Mouse (Mus musculus): ENCODE measurements around the gene Olfr549. TPM values are rescaled to one million over a fixed set of nuclear protein-coding genes. Genes with fewer than 3 reads are reported as not detected.

Gene Olfr549
- total and polyA plus RNA-seq, 3 experiments = not detected

- Histone ChIP-seq H3K4me3 (no peak within 1 kb of the TSS), H3K27ac (no peak within 1 kb of the TSS), H3K4me1 (ENCODE audit: control insufficient read depth, insufficient read depth, low read length) (no peaks in the 10 kb centered on the region; the same call in 1 of the 2 replicates), H3K36me3 (ENCODE audit: control insufficient read depth, insufficient read depth, low read length) (no peaks in the 10 kb centered on the region), H3K27me3 (ENCODE audit: control insufficient read depth, insufficient read depth, low read length) (no peaks in the 10 kb centered on the region), H3K9ac (ENCODE audit: low read depth, low read length) (no peak within 1 kb of the TSS), H3K79me2 (replicated peaks; ENCODE audit: control insufficient read depth, insufficient read depth, low read length) (no peaks in the 10 kb centered on the region)
- 71% methylated on average over 8 of the region's 8 CpGs for WGBS
- no peak for TF ChIP-seq CTCF (IDR thresholded peaks at IDR 0.05)
- intact Hi-C loops (cut with DNase I) = no loop called here
- DNase-seq = no peak
Measured at GRCm38 (mm10) chr7:102571142-102571541, 21.5 kb downstream of the Olfr549 start, which contains the start of gene Olfr550. TSS of gene Olfr550 (plus strand) at chr7:102571442.

- Histone ChIP-seq H3K9ac (ENCODE audit: low read depth, low read length) (no peak overlapping the region), H3K4me1 (ENCODE audit: control insufficient read depth, insufficient read depth, low read length) (no peaks in the 10 kb centered on the region; the same call in 1 of the 2 replicates), H3K79me2 (replicated peaks; ENCODE audit: control insufficient read depth, insufficient read depth, low read length) (no peaks in the 10 kb centered on the region), H3K4me3 (no peak overlapping the region), H3K27ac (no peak overlapping the region), H3K27me3 (ENCODE audit: control insufficient read depth, insufficient read depth, low read length) (no peaks in the 10 kb centered on the region), H3K36me3 (ENCODE audit: control insufficient read depth, insufficient read depth, low read length) (no peaks in the 10 kb centered on the region)
- WGBS = 77% methylated on average over 3 of the region's 3 CpGs
- TF ChIP-seq CTCF (IDR thresholded peaks at IDR 0.05) = no peak
- no peak for DNase-seq
- intact Hi-C loops (cut with DNase I) = no loop called here
Measured at GRCm38 (mm10) chr7:102573174-102573830, 23.6 kb downstream of the Olfr549 start.

DNA sequence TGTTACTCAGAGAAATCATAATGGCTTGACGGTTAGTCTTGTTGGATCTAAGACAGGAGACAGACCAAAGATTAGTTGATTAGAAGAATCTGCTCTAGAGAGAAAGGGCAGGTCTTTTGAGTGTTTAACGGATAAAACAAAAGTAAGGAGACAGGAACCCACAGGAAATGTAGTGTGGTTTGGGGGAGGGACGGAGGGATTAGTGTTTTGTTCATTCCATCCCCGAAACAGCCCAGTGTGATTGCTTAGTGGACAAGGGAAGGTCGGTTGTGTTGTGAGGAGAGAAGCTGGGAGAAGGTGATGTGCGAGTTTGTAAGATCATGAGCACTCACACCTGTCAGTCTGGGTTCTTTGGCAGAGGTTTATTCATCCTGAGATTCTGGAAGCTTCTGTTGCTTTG, 26.3 kb downstream of the Olfr549 start:
- Histone ChIP-seq H3K27me3 (ENCODE audit: control insufficient read depth, insufficient read depth, low read length) (no peaks in the 10 kb centered on the region), H3K79me2 (replicated peaks; ENCODE audit: control insufficient read depth, insufficient read depth, low read length) (no peaks in the 10 kb centered on the region), H3K27ac (no peak overlapping the region), H3K9ac (ENCODE audit: low read depth, low read length) (no peak overlapping the region), H3K4me3 (no peak overlapping the region), H3K4me1 (ENCODE audit: control insufficient read depth, insufficient read depth, low read length) (no peaks in the 10 kb centered on the region; the same call in 1 of the 2 replicates), H3K36me3 (ENCODE audit: control insufficient read depth, insufficient read depth, low read length) (no peaks in the 10 kb centered on the region)
- intact Hi-C loops (cut with DNase I) = no loop called here
- no peak for TF ChIP-seq CTCF (IDR thresholded peaks at IDR 0.05)
- TF ChIP-seq EP300 (IDR thresholded peaks at IDR 0.05; ENCODE audit: insufficient read depth, low read depth, low read length) = no peak
- TF ChIP-seq POLR2A (IDR thresholded peaks at IDR 0.05; ENCODE audit: insufficient read depth, low read depth, low read length) = no peak
- DNase-seq = no peak
- 57% methylated on average over 6 of the region's 6 CpGs for WGBS

DNA sequence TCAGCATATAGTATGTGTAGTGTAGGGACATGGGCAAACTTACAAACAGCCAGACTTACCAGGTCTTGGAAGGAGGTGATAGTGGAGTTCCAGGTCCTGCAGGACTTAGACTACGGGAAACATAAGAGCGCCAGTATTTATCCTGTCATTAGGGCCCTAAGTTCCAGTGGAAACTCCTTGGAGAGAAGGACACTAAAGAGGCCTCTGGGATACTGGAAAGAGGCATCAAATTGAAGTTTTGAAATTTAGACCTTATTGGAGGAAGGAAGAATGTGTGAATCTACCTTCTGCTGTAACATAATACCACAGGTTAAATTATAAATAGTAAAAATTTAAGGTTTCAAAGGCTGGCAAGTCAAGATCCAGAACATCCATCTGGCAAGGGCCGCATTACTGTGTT, 42.1 kb downstream of the Olfr549 start, which contains the start of gene Olfr551:
Gene Olfr551, minus strand, starts transcription at position 101 of the 400 bp plus-strand sequence.
- TF ChIP-seq POLR2A (IDR thresholded peaks at IDR 0.05; ENCODE audit: insufficient read depth, low read depth, low read length) = no peak
- intact Hi-C loops (cut with DNase I) = no loop called here
- Histone ChIP-seq H3K9ac (ENCODE audit: low read depth, low read length) (no peak within 1 kb of the TSS), H3K27ac (no peak within 1 kb of the TSS), H3K79me2 (replicated peaks; ENCODE audit: control insufficient read depth, insufficient read depth, low read length) (no peaks in the 10 kb centered on the region), H3K4me3 (no peak within 1 kb of the TSS), H3K4me1 (ENCODE audit: control insufficient read depth, insufficient read depth, low read length) (no peaks in the 10 kb centered on the region), H3K27me3 (ENCODE audit: control insufficient read depth, insufficient read depth, low read length) (no peaks in the 10 kb centered on the region), H3K36me3 (ENCODE audit: control insufficient read depth, insufficient read depth, low read length) (no peaks in the 10 kb centered on the region)
- 92% methylated on average over 3 of the region's 3 CpGs for WGBS
- no peak for DNase-seq

GRCm38 (mm10) chr7:102597378-102598031, 47.8 kb downstream of the Olfr549 start, which contains the start of gene Olfr552:
TSS of gene Olfr552 (plus strand) at chr7:102597770.
- intact Hi-C loops (cut with DNase I) = no loop called here

More at GRCm38 (mm10) chr7:102597378-102598031, 47.8 kb downstream of the Olfr549 start, which contains the start of gene Olfr552:
- no peaks in the 10 kb centered on the region for H3K4me1 ChIP-seq (ENCODE audit: control insufficient read depth, insufficient read depth, low read length)
- H3K27ac ChIP-seq = no peak within 1 kb of the TSS
- no peaks in the 10 kb centered on the region for H3K36me3 ChIP-seq (ENCODE audit: control insufficient read depth, insufficient read depth, low read length)
- H3K4me3 ChIP-seq = no peak within 1 kb of the TSS
- no peak for TF ChIP-seq POLR2A (IDR thresholded peaks at IDR 0.05; ENCODE audit: insufficient read depth, low read depth, low read length)
- no peak for TF ChIP-seq CTCF (IDR thresholded peaks at IDR 0.05)
- TF ChIP-seq EP300 (IDR thresholded peaks at IDR 0.05; ENCODE audit: insufficient read depth, low read depth, low read length) = no peak
- no peak for DNase-seq
- no peaks in the 10 kb centered on the region for H3K27me3 ChIP-seq (ENCODE audit: control insufficient read depth, insufficient read depth, low read length)
- no peak within 1 kb of the TSS for H3K9ac ChIP-seq (ENCODE audit: low read depth, low read length)
- H3K79me2 ChIP-seq (replicated peaks; ENCODE audit: control insufficient read depth, insufficient read depth, low read length) = no peaks in the 10 kb centered on the region
- WGBS = 35% methylated on average over 1 of the region's 1 CpGs

Other genes with a start within 250 kb of the Olfr549 start
- 1 to 10 TPM; 9.6 to 9.9 TPM for gene Rrm1, start 108.2 kb upstream of the Olfr549 start, total RNA-seq (2021)
- gene Rrm1, start 108.2 kb upstream of the Olfr549 start, polyA plus RNA-seq (2012; rRNA removed) = 4.4 and 8.1 TPM in 2 replicates
- gene Olfr543, start 68.2 kb upstream of the Olfr549 start, total RNA-seq (2021) = not detected
- gene Olfr543, start 68.2 kb upstream of the Olfr549 start, polyA plus RNA-seq (2012; rRNA removed) = not detected in 2 replicates
- not detected for gene Olfr544, start 61.6 kb upstream of the Olfr549 start, total RNA-seq (2021)
- not detected in 2 replicates for gene Olfr544, start 61.6 kb upstream of the Olfr549 start, polyA plus RNA-seq (2012; rRNA removed)
- gene Olfr545, start 50.3 kb upstream of the Olfr549 start, total RNA-seq (2021) = not detected
- gene Olfr545, start 50.3 kb upstream of the Olfr549 start, polyA plus RNA-seq (2012; rRNA removed) = not detected in 2 replicates
- not detected for gene Olfr547, start 15.1 kb upstream of the Olfr549 start, total RNA-seq (2021)
- not detected in 2 replicates for gene Olfr547, start 15.1 kb upstream of the Olfr549 start, polyA plus RNA-seq (2012; rRNA removed)
- not detected for gene Olfr548-ps1, start 9.0 kb upstream of the Olfr549 start, total RNA-seq (2021)
- not detected in 2 replicates for gene Olfr548-ps1, start 9.0 kb upstream of the Olfr549 start, polyA plus RNA-seq (2012; rRNA removed)
- gene Trim21, start 15.6 kb downstream of the Olfr549 start, total RNA-seq (2021) = 1 to 10 TPM; 3.7 to 6.1 TPM
- gene Trim21, start 15.6 kb downstream of the Olfr549 start, polyA plus RNA-seq (2012; rRNA removed) = 3.7 and 6.2 TPM in 2 replicates
- gene Olfr550, start 21.6 kb downstream of the Olfr549 start, total RNA-seq (2021) = under 1 TPM in 1 of 2 experiments, not detected in 1; 0.07 TPM
- 0.56 and 0.86 TPM in 2 replicates for gene Olfr550, start 21.6 kb downstream of the Olfr549 start, polyA plus RNA-seq (2012; rRNA removed)
- not detected for gene Olfr551, start 42.0 kb downstream of the Olfr549 start, total RNA-seq (2021)
- not detected in 2 replicates for gene Olfr551, start 42.0 kb downstream of the Olfr549 start, polyA plus RNA-seq (2012; rRNA removed)
- under 1 TPM; 0.13 to 0.20 TPM for gene Olfr552, start 47.9 kb downstream of the Olfr549 start, total RNA-seq (2021)
- gene Olfr552, start 47.9 kb downstream of the Olfr549 start, polyA plus RNA-seq (2012; rRNA removed) = not detected in 2 replicates
- not detected for gene Olfr553, start 68.3 kb downstream of the Olfr549 start, total RNA-seq (2021)
- not detected in 2 replicates for gene Olfr553, start 68.3 kb downstream of the Olfr549 start, polyA plus RNA-seq (2012; rRNA removed)
- gene Olfr554, start 88.6 kb downstream of the Olfr549 start, total RNA-seq (2021) = not detected
- gene Olfr554, start 88.6 kb downstream of the Olfr549 start, polyA plus RNA-seq (2012; rRNA removed) = not detected in 2 replicates
- gene Olfr555, start 109.0 kb downstream of the Olfr549 start, total RNA-seq (2021) = not detected
- gene Olfr555, start 109.0 kb downstream of the Olfr549 start, polyA plus RNA-seq (2012; rRNA removed) = not detected in 2 replicates
- not detected for gene Olfr556, start 115.0 kb downstream of the Olfr549 start, total RNA-seq (2021)
- gene Olfr556, start 115.0 kb downstream of the Olfr549 start, polyA plus RNA-seq (2012; rRNA removed) = not detected in 2 replicates
- 1 to 10 TPM; 8.1 to 9.5 TPM for gene Trim68, start 137.5 kb downstream of the Olfr549 start, total RNA-seq (2021)
- 20.4 and 33.3 TPM in 2 replicates for gene Trim68, start 137.5 kb downstream of the Olfr549 start, polyA plus RNA-seq (2012; rRNA removed)
- not detected for gene Olfr557, start 146.0 kb downstream of the Olfr549 start, total RNA-seq (2021)
- gene Olfr557, start 146.0 kb downstream of the Olfr549 start, polyA plus RNA-seq (2012; rRNA removed) = not detected in 2 replicates
- 1 to 10 TPM; 3.0 to 3.8 TPM for gene Olfr558, start 152.3 kb downstream of the Olfr549 start, total RNA-seq (2021)
- gene Olfr558, start 152.3 kb downstream of the Olfr549 start, polyA plus RNA-seq (2012; rRNA removed) = 3.5 and 8.4 TPM in 2 replicates
- gene Olfr33, start 169.2 kb downstream of the Olfr549 start, total RNA-seq (2021) = not detected
- gene Olfr33, start 169.2 kb downstream of the Olfr549 start, polyA plus RNA-seq (2012; rRNA removed) = 0.33 TPM in 1 of 2 replicates, not detected in the other
- gene Olfr559, start 177.6 kb downstream of the Olfr549 start, total RNA-seq (2021) = not detected
- not detected in 2 replicates for gene Olfr559, start 177.6 kb downstream of the Olfr549 start, polyA plus RNA-seq (2012; rRNA removed)
- not detected for gene Olfr560, start 209.5 kb downstream of the Olfr549 start, total RNA-seq (2021)
- gene Olfr560, start 209.5 kb downstream of the Olfr549 start, polyA plus RNA-seq (2012; rRNA removed) = 0.20 TPM in 2 replicates
- gene Olfr78, start 209.6 kb downstream of the Olfr549 start, total RNA-seq (2021) = under 1 TPM; 0.57 to 0.86 TPM
- gene Olfr78, start 209.6 kb downstream of the Olfr549 start, polyA plus RNA-seq (2012; rRNA removed) = 6.2 and 12.7 TPM in 2 replicates
- gene Olfr561, start 221.4 kb downstream of the Olfr549 start, total RNA-seq (2021) = not detected
- not detected in 2 replicates for gene Olfr561, start 221.4 kb downstream of the Olfr549 start, polyA plus RNA-seq (2012; rRNA removed)

Measured in heart, adult 2 months (tissue).